Mouse (Mus musculus): ENCODE results near the gene Lats2. TPM values are rescaled to one million over a fixed set of nuclear protein-coding genes. Genes with fewer than 3 reads are reported as not detected.

The Lats2 gene
- polyA plus RNA-seq, 1 experiment from 2014 or later: 19.4 TPM

GRCm38 (mm10) chr14:57706760-57707099 is 51.5 kb downstream of the Lats2 start:
- Histone ChIP-seq H3K36me3 (ENCODE audit: control insufficient read depth, insufficient read depth) (no peaks in the 10 kb centered on the region), H3K27ac (ENCODE audit: low read length) (peak overlapping the region; percentile 76), H3K4me1 (ENCODE audit: control insufficient read depth, insufficient read depth, low read length) (peaks cover 28% of the 10 kb centered on the region), H3K4me3 (ENCODE audit: low read length) (no peak overlapping the region), H3K9ac (ENCODE audit: low read length) (no peak overlapping the region), H3K9me3 (replicated peaks; ENCODE audit: control insufficient read depth, low read length) (no peaks in the 10 kb centered on the region), H3K27me3 (ENCODE audit: control insufficient read depth, insufficient read depth, low read length) (no peaks in the 10 kb centered on the region), H3K4me2 (ENCODE audit: low read depth, low read length) (no peak overlapping the region)
- no peak for ATAC-seq (replicated peaks; ENCODE audit: extremely low read depth, insufficient read depth, low FRiP score)
- WGBS: 71% methylated on average over 4 of the region's 4 CpGs

DNA sequence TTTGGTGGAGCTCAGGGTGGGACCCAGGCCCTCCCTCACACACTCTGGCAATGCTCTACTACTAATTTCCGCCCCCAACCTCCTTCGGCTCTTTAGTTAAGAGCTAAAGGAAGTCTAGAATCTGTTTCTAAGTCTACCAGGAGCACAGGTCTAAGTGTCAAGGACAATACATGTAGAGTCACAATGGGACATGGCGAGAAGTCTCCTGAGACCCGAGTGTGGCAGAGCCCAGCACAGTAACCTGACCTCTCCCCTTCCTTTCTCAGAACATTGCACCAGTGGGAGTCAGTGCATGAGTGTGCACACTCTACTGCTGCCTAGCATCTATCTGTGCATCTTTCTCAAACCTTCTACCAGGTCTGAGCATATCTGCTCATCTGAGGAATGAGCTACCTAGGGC is 52.4 kb downstream of the Lats2 start:
- 83% methylated on average over 4 of the region's 4 CpGs for WGBS
- Histone ChIP-seq H3K27me3 (ENCODE audit: control insufficient read depth, insufficient read depth, low read length) (no peaks in the 10 kb centered on the region), H3K4me1 (ENCODE audit: control insufficient read depth, insufficient read depth, low read length) (peaks cover 28% of the 10 kb centered on the region), H3K9me3 (replicated peaks; ENCODE audit: control insufficient read depth, low read length) (no peaks in the 10 kb centered on the region), H3K27ac (ENCODE audit: low read length) (no peak overlapping the region), H3K9ac (ENCODE audit: low read length) (no peak overlapping the region), H3K4me3 (ENCODE audit: low read length) (no peak overlapping the region), H3K36me3 (ENCODE audit: control insufficient read depth, insufficient read depth) (no peaks in the 10 kb centered on the region), H3K4me2 (ENCODE audit: low read depth, low read length) (no peak overlapping the region)
- no peak for ATAC-seq (replicated peaks; ENCODE audit: extremely low read depth, insufficient read depth, low FRiP score)

DNA sequence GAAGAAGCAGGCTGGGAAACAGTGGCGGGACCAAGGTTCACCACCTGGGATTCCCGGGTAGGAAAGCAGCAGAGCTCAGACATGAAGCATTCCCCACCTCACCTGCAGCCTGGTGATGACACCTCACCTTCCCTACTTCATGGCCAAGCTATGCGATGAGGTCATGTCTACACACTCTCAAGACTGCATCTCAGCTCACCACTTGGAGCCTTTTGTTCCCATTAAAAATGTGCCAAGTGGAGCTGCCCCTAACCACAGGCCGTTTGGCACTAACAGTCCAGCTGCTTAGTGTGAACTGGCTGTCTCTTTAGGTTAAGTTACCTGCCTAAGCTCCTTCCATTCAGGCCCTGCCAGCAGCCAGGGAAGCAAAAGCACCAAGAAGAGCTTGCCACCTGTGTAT is 53.1 kb downstream of the Lats2 start:
- Histone ChIP-seq H3K4me3 (ENCODE audit: low read length) (no peak overlapping the region), H3K4me2 (ENCODE audit: low read depth, low read length) (no peak overlapping the region), H3K27me3 (ENCODE audit: control insufficient read depth, insufficient read depth, low read length) (no peaks in the 10 kb centered on the region), H3K36me3 (ENCODE audit: control insufficient read depth, insufficient read depth) (peaks cover 3% of the 10 kb centered on the region), H3K4me1 (ENCODE audit: control insufficient read depth, insufficient read depth, low read length) (peaks cover 28% of the 10 kb centered on the region), H3K9ac (ENCODE audit: low read length) (no peak overlapping the region), H3K9me3 (replicated peaks; ENCODE audit: control insufficient read depth, low read length) (no peaks in the 10 kb centered on the region), H3K27ac (ENCODE audit: low read length) (no peak overlapping the region)
- 78% methylated on average over 4 of the region's 4 CpGs for WGBS
- no peak for ATAC-seq (replicated peaks; ENCODE audit: extremely low read depth, insufficient read depth, low FRiP score)

DNA sequence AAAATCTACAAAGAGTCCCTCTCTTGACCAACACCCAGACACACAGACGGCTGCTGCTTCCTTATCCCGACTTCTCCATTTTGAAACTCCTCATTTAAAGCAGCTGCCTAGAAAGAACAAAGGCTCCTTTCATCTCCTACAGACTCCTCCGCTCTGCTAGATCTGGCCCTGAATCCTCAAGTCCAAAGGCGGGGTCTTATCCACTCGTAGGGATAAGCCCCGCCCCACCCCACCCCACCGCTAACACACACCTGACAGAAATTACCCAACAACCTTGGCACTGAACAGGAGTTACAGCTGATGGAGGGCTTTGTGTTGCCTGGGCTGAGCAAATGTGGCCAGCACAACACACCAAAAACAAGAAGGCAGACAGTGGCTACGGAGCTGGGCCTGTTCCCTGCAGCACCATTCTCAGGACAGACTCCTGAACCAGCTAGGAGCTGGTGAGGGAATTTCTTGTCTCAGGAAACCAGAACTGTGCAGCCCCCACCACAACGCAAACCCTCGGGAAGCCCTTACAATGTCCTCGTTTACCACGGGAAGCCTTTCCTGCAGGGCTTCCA is 56.2 kb downstream of the Lats2 start:
- H3K36me3 ChIP-seq (ENCODE audit: control insufficient read depth, insufficient read depth): peaks cover 26% of the 10 kb centered on the region
- H3K4me2 ChIP-seq (ENCODE audit: low read depth, low read length): no peak overlapping the region
- no peak overlapping the region for H3K4me3 ChIP-seq (ENCODE audit: low read length)
- 0 out of 2 replicates have a peak, but pooled peaks cover 4% of the 10 kb centered on the region for H3K4me1 ChIP-seq (ENCODE audit: control insufficient read depth, insufficient read depth, low read length)
- no peaks in the 10 kb centered on the region for H3K9me3 ChIP-seq (replicated peaks; ENCODE audit: control insufficient read depth, low read length)
- no peak for ATAC-seq (replicated peaks; ENCODE audit: extremely low read depth, insufficient read depth, low FRiP score)
- H3K27me3 ChIP-seq (ENCODE audit: control insufficient read depth, insufficient read depth, low read length): no peaks in the 10 kb centered on the region
- no peak overlapping the region for H3K9ac ChIP-seq (ENCODE audit: low read length)
- 69% methylated on average over 12 of the region's 12 CpGs for WGBS
- H3K27ac ChIP-seq (ENCODE audit: low read length): no peak overlapping the region

DNA sequence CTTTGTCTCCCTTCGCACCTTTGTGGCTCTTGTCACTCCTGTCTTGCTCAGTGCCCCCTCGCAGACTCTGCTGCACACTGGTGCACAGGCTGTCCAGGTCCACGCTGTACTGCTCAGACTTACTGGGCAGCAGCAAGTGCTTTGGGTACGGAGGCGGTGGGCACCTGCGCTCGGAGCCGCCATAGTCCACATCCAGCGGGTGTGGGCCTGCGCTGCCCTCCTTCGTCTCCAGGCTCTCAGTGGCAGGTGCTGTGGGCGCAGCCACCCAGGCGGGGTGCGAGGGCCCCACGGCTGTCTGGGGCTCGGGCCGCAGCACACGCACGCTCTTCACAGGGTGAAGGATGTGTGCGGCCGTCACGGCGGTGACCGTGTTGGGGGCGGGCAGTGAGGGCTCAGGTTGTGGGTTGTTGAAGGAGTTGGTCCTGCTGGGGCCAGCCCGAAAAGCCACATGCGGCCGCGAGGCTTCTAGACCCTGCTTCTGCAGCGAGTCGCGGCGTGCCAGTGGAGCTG is 58.7 kb downstream of the Lats2 start:
- Histone ChIP-seq H3K27ac (ENCODE audit: low read length) (no peak overlapping the region), H3K27me3 (ENCODE audit: control insufficient read depth, insufficient read depth, low read length) (no peaks in the 10 kb centered on the region), H3K36me3 (ENCODE audit: control insufficient read depth, insufficient read depth) (peaks cover 44% of the 10 kb centered on the region), H3K4me3 (ENCODE audit: low read length) (no peak overlapping the region), H3K9me3 (replicated peaks; ENCODE audit: control insufficient read depth, low read length) (no peaks in the 10 kb centered on the region), H3K9ac (ENCODE audit: low read length) (no peak overlapping the region), H3K4me1 (ENCODE audit: control insufficient read depth, insufficient read depth, low read length) (no peaks in the 10 kb centered on the region), H3K4me2 (ENCODE audit: low read depth, low read length) (no peak overlapping the region)
- WGBS: 94% methylated on average over 33 of the region's 33 CpGs
- ATAC-seq (replicated peaks; ENCODE audit: extremely low read depth, insufficient read depth, low FRiP score): no peak

GRCm38 (mm10) chr14:57699016-57699415 is 59.2 kb downstream of the Lats2 start:
- no peak overlapping the region for H3K4me3 ChIP-seq (ENCODE audit: low read length)
- H3K27ac ChIP-seq (ENCODE audit: low read length): no peak overlapping the region
- H3K9ac ChIP-seq (ENCODE audit: low read length): no peak overlapping the region
- no peaks in the 10 kb centered on the region for H3K27me3 ChIP-seq (ENCODE audit: control insufficient read depth, insufficient read depth, low read length)
- peaks cover 49% of the 10 kb centered on the region for H3K36me3 ChIP-seq (ENCODE audit: control insufficient read depth, insufficient read depth)
- WGBS: 81% methylated on average over 10 of the region's 10 CpGs
- no peaks in the 10 kb centered on the region for H3K4me1 ChIP-seq (ENCODE audit: control insufficient read depth, insufficient read depth, low read length)
- H3K4me2 ChIP-seq (ENCODE audit: low read depth, low read length): no peak overlapping the region
- H3K9me3 ChIP-seq (replicated peaks; ENCODE audit: control insufficient read depth, low read length): no peaks in the 10 kb centered on the region
- no peak for ATAC-seq (replicated peaks; ENCODE audit: extremely low read depth, insufficient read depth, low FRiP score)

DNA sequence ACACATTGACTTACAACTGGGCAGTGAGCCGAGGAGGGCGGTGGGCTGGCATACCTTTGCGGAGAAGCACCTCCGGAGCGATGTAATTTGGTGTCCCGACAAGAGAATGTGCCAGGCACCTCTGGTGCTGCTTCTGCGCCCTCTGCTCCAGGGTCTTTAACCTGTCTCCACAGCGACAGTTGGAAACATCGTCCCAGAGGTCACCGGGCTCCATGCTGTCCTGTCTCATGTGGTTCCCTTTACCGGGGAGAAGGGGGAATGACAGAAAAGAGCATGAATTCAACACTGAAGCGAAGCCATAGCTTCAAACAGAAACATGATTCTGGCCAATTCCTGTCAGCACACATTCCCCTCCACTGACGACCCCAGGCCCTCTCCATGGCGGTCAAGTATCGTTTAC is 62.1 kb downstream of the Lats2 start:
- Histone ChIP-seq H3K9me3 (replicated peaks; ENCODE audit: control insufficient read depth, low read length) (no peaks in the 10 kb centered on the region), H3K9ac (ENCODE audit: low read length) (no peak overlapping the region), H3K27ac (ENCODE audit: low read length) (no peak overlapping the region), H3K36me3 (ENCODE audit: control insufficient read depth, insufficient read depth) (peaks cover 65% of the 10 kb centered on the region), H3K4me2 (ENCODE audit: low read depth, low read length) (no peak overlapping the region), H3K4me3 (ENCODE audit: low read length) (no peak overlapping the region), H3K27me3 (ENCODE audit: control insufficient read depth, insufficient read depth, low read length) (no peaks in the 10 kb centered on the region), H3K4me1 (ENCODE audit: control insufficient read depth, insufficient read depth, low read length) (no peaks in the 10 kb centered on the region)
- WGBS: 94% methylated on average over 15 of the region's 15 CpGs
- ATAC-seq (replicated peaks; ENCODE audit: extremely low read depth, insufficient read depth, low FRiP score): no peak

DNA sequence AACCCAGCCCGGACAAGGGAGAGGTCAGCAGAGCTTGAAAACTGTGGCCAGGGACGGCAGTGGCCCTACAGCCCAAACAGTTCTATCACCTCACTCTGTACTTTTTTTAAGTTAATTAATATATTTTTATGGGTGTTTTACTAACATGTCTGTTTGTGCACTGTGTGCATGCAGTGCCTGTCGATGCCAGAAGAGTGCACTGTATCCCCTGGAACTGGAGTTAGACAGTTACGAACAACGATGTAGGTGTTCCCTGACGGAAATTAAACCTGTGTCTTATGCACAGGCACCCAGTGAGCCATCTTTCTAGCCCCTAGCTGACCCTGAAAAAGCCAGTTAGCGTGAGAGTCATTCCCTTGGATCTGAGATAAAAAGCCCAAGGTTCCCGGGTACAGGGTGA is 62.6 kb downstream of the Lats2 start:
- ATAC-seq (replicated peaks; ENCODE audit: extremely low read depth, insufficient read depth, low FRiP score): no peak
- H3K27me3 ChIP-seq (ENCODE audit: control insufficient read depth, insufficient read depth, low read length): no peaks in the 10 kb centered on the region
- H3K4me2 ChIP-seq (ENCODE audit: low read depth, low read length): no peak overlapping the region
- no peaks in the 10 kb centered on the region for H3K9me3 ChIP-seq (replicated peaks; ENCODE audit: control insufficient read depth, low read length)
- H3K4me3 ChIP-seq (ENCODE audit: low read length): no peak overlapping the region
- peaks cover 66% of the 10 kb centered on the region for H3K36me3 ChIP-seq (ENCODE audit: control insufficient read depth, insufficient read depth)
- no peaks in the 10 kb centered on the region for H3K4me1 ChIP-seq (ENCODE audit: control insufficient read depth, insufficient read depth, low read length)
- no peak overlapping the region for H3K27ac ChIP-seq (ENCODE audit: low read length)
- WGBS: 84% methylated on average over 8 of the region's 8 CpGs
- no peak overlapping the region for H3K9ac ChIP-seq (ENCODE audit: low read length)

- no peaks in the 10 kb centered on the region for H3K9me3 ChIP-seq (replicated peaks; ENCODE audit: control insufficient read depth, low read length)
- no peak for ATAC-seq (replicated peaks; ENCODE audit: extremely low read depth, insufficient read depth, low FRiP score)
- WGBS: 80% methylated on average over 16 of the region's 16 CpGs
- H3K27me3 ChIP-seq (ENCODE audit: control insufficient read depth, insufficient read depth, low read length): no peaks in the 10 kb centered on the region
- H3K36me3 ChIP-seq (ENCODE audit: control insufficient read depth, insufficient read depth): peaks cover 62% of the 10 kb centered on the region
- no peak overlapping the region for H3K4me3 ChIP-seq (ENCODE audit: low read length)
- no peak overlapping the region for H3K27ac ChIP-seq (ENCODE audit: low read length)
- no peaks in the 10 kb centered on the region for H3K4me1 ChIP-seq (ENCODE audit: control insufficient read depth, insufficient read depth, low read length)
- H3K9ac ChIP-seq (ENCODE audit: low read length): no peak overlapping the region
- no peak overlapping the region for H3K4me2 ChIP-seq (ENCODE audit: low read depth, low read length)
Observed at GRCm38 (mm10) chr14:57694246-57694645, 63.9 kb downstream of the Lats2 start.
